Mouse (Mus musculus): ENCODE data around the gene Rnf212. TPM values are rescaled to one million over a fixed set of nuclear protein-coding genes. Genes with fewer than 3 reads are reported as not detected.

Gene Rnf212
- total and polyA plus RNA-seq, 3 experiments, result not detected

- intact Hi-C loops (cut with DNase I), result no loop called here
- no peak for DNase-seq
- TF ChIP-seq EP300 (IDR thresholded peaks at IDR 0.05; ENCODE audit: insufficient read depth, low read depth, low read length), result no peak
- no peak for TF ChIP-seq POLR2A (IDR thresholded peaks at IDR 0.05; ENCODE audit: insufficient read depth, low read depth, low read length)
- no peak for TF ChIP-seq CTCF (IDR thresholded peaks at IDR 0.05)
- no peak overlapping the region for H3K27ac ChIP-seq
- H3K79me2 ChIP-seq (replicated peaks; ENCODE audit: control insufficient read depth, insufficient read depth, low read length), result no peaks in the 10 kb centered on the region
- no peak overlapping the region for H3K9ac ChIP-seq (ENCODE audit: low read depth, low read length)
- H3K36me3 ChIP-seq (ENCODE audit: control insufficient read depth, insufficient read depth, low read length), result no peaks in the 10 kb centered on the region
- no peak overlapping the region for H3K4me3 ChIP-seq
- H3K27me3 ChIP-seq (ENCODE audit: control insufficient read depth, insufficient read depth, low read length), result no peaks in the 10 kb centered on the region
- WGBS, result 59% methylated on average over 3 of the region's 3 CpGs
- H3K4me1 ChIP-seq (ENCODE audit: control insufficient read depth, insufficient read depth, low read length), result no peaks in the 10 kb centered on the region; the same call in 1 of the 2 replicates
Observed at GRCm38 (mm10) chr5:108700346-108700745, 74.4 kb downstream of the Rnf212 start.

- intact Hi-C loops (cut with DNase I), result no loop called here
- no peak overlapping the region for H3K9ac ChIP-seq (ENCODE audit: low read depth, low read length)
- no peaks in the 10 kb centered on the region for H3K79me2 ChIP-seq (replicated peaks; ENCODE audit: control insufficient read depth, insufficient read depth, low read length)
- H3K4me1 ChIP-seq (ENCODE audit: control insufficient read depth, insufficient read depth, low read length), result peaks cover 5% of the 10 kb centered on the region
- no peak overlapping the region for H3K27ac ChIP-seq
- H3K27me3 ChIP-seq (ENCODE audit: control insufficient read depth, insufficient read depth, low read length), result no peaks in the 10 kb centered on the region
- no peak for DNase-seq
- no peaks in the 10 kb centered on the region for H3K36me3 ChIP-seq (ENCODE audit: control insufficient read depth, insufficient read depth, low read length)
- WGBS, result 66% methylated on average over 4 of the region's 4 CpGs
- no peak overlapping the region for H3K4me3 ChIP-seq
- TF ChIP-seq POLR2A (IDR thresholded peaks at IDR 0.05; ENCODE audit: insufficient read depth, low read depth, low read length) (no peak), EP300 (IDR thresholded peaks at IDR 0.05; ENCODE audit: insufficient read depth, low read depth, low read length) (no peak), CTCF (IDR thresholded peaks at IDR 0.05) (no peak)
Observed at GRCm38 (mm10) chr5:108697341-108697753, 77.4 kb downstream of the Rnf212 start.

- DNase-seq, result no peak
- no peak overlapping the region for H3K9ac ChIP-seq (ENCODE audit: low read depth, low read length)
- 76% methylated on average over 3 of the region's 3 CpGs for WGBS
- H3K4me1 ChIP-seq (ENCODE audit: control insufficient read depth, insufficient read depth, low read length), result peaks cover 5% of the 10 kb centered on the region
- no peak for TF ChIP-seq CTCF (IDR thresholded peaks at IDR 0.05)
- no peak for TF ChIP-seq EP300 (IDR thresholded peaks at IDR 0.05; ENCODE audit: insufficient read depth, low read depth, low read length)
- TF ChIP-seq POLR2A (IDR thresholded peaks at IDR 0.05; ENCODE audit: insufficient read depth, low read depth, low read length), result no peak
- no peaks in the 10 kb centered on the region for H3K36me3 ChIP-seq (ENCODE audit: control insufficient read depth, insufficient read depth, low read length)
- intact Hi-C loops (cut with DNase I), result no loop called here
- H3K27me3 ChIP-seq (ENCODE audit: control insufficient read depth, insufficient read depth, low read length), result no peaks in the 10 kb centered on the region
- no peaks in the 10 kb centered on the region for H3K79me2 ChIP-seq (replicated peaks; ENCODE audit: control insufficient read depth, insufficient read depth, low read length)
- H3K27ac ChIP-seq, result no peak overlapping the region
- H3K4me3 ChIP-seq, result no peak overlapping the region
Observed at GRCm38 (mm10) chr5:108696542-108696941, 78.2 kb downstream of the Rnf212 start.

GRCm38 (mm10) chr5:108695861-108696260 lies 78.9 kb downstream of the Rnf212 start:
- Histone ChIP-seq H3K4me1 (ENCODE audit: control insufficient read depth, insufficient read depth, low read length) (peaks cover 5% of the 10 kb centered on the region), H3K27me3 (ENCODE audit: control insufficient read depth, insufficient read depth, low read length) (no peaks in the 10 kb centered on the region), H3K4me3 (no peak overlapping the region), H3K36me3 (ENCODE audit: control insufficient read depth, insufficient read depth, low read length) (no peaks in the 10 kb centered on the region), H3K79me2 (replicated peaks; ENCODE audit: control insufficient read depth, insufficient read depth, low read length) (no peaks in the 10 kb centered on the region), H3K9ac (ENCODE audit: low read depth, low read length) (no peak overlapping the region), H3K27ac (no peak overlapping the region)
- intact Hi-C loops (cut with DNase I), result no loop called here
- TF ChIP-seq CTCF (IDR thresholded peaks at IDR 0.05) (no peak), POLR2A (IDR thresholded peaks at IDR 0.05; ENCODE audit: insufficient read depth, low read depth, low read length) (no peak), EP300 (IDR thresholded peaks at IDR 0.05; ENCODE audit: insufficient read depth, low read depth, low read length) (no peak)
- no peak for DNase-seq
- WGBS, result 93% methylated on average over 12 of the region's 12 CpGs

GRCm38 (mm10) chr5:108694352-108695261 lies 80.2 kb downstream of the Rnf212 start:
- H3K27me3 ChIP-seq (ENCODE audit: control insufficient read depth, insufficient read depth, low read length), result no peaks in the 10 kb centered on the region
- peak overlapping the region; percentile 75 for H3K4me3 ChIP-seq
- H3K27ac ChIP-seq, result peak overlapping the region; percentile 45
- H3K79me2 ChIP-seq (replicated peaks; ENCODE audit: control insufficient read depth, insufficient read depth, low read length), result no peaks in the 10 kb centered on the region
- intact Hi-C loops (cut with DNase I), result no loop called here
- H3K9ac ChIP-seq (ENCODE audit: low read depth, low read length), result peak overlapping the region; percentile 54
- no peaks in the 10 kb centered on the region for H3K36me3 ChIP-seq (ENCODE audit: control insufficient read depth, insufficient read depth, low read length)
- WGBS, result 2% methylated on average over 97 of the region's 99 CpGs
- peaks cover 5% of the 10 kb centered on the region for H3K4me1 ChIP-seq (ENCODE audit: control insufficient read depth, insufficient read depth, low read length)
- peak; percentile 53 to 56 for DNase-seq
- TF ChIP-seq EP300 (IDR thresholded peaks at IDR 0.05; ENCODE audit: insufficient read depth, low read depth, low read length), result no peak

GRCm38 (mm10) chr5:108693872-108694288 lies 80.9 kb downstream of the Rnf212 start:
- peaks cover 5% of the 10 kb centered on the region for H3K4me1 ChIP-seq (ENCODE audit: control insufficient read depth, insufficient read depth, low read length)
- H3K27me3 ChIP-seq (ENCODE audit: control insufficient read depth, insufficient read depth, low read length), result no peaks in the 10 kb centered on the region
- H3K79me2 ChIP-seq (replicated peaks; ENCODE audit: control insufficient read depth, insufficient read depth, low read length), result no peaks in the 10 kb centered on the region
- under 1% methylated on average over 43 of the region's 43 CpGs for WGBS
- DNase-seq, result peak; percentile 88 to 91
- H3K9ac ChIP-seq (ENCODE audit: low read depth, low read length), result peak overlapping the region; percentile 92
- H3K27ac ChIP-seq, result no peak overlapping the region; the same call in 1 of the 2 replicates
- intact Hi-C loops (cut with DNase I), result loop anchor here (2.0 kb wide), 2 partner anchors 17 to 65 kb away; partner anchors contain the start of genes Gak and Tmem175
- H3K36me3 ChIP-seq (ENCODE audit: control insufficient read depth, insufficient read depth, low read length), result no peaks in the 10 kb centered on the region
- H3K4me3 ChIP-seq, result peak overlapping the region; percentile 75
- TF ChIP-seq POLR2A (IDR thresholded peaks at IDR 0.05; ENCODE audit: insufficient read depth, low read depth, low read length), result no peak
- no peak for TF ChIP-seq EP300 (IDR thresholded peaks at IDR 0.05; ENCODE audit: insufficient read depth, low read depth, low read length)
- no peak for TF ChIP-seq CTCF (IDR thresholded peaks at IDR 0.05)
